In the genomic region with DNA sequence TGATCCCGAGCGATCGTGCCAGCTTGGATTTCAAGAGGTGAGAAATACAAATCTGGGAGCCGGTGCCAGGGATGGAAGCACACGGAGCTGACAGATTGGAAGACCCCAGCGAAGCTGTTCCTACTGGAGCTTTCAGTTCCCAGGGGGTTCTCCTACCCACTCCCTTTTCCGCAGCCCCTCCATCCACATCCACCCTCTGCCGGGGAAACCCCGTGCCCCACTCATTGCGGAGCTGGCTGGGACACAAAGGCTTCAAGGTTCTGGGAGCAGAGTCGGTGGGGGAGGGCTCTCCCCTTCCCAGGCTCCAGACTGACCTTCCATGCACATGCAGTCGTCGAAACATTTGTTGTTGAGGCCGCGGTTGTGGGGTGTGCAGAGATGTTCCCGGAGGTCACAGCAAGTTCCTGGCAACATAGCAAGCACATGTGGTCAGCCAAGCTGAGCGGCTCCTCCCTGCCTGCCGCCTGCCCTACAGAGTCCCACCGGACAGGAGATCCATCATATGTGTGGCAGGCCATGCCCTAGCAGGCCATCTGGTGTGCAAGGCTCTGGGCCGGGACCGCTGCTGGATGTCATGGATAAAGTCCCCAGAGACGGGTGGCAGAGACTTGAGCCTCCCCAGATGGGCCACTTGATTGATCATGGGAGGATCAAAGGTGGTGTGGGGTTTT, we compare ENCODE assay signal across 8 mouse cellular contexts. TPM values are rescaled to one million over a fixed set of nuclear protein-coding genes. Genes with fewer than 3 reads are reported as not detected.
DNase-seq lines count a peak whose midpoint lies in the region; ATAC-seq and TF ChIP-seq lines count a peak whose summit lies in the region.

No protein-coding gene starts in this region.

- no peak overlapping the region for H3K9ac ChIP-seq in midbrain, embryonic 16.5 days (ENCODE audit: low read depth, low read length)
- H3K9ac ChIP-seq in forebrain, postnatal 0 days, result no peak overlapping the region
- H3K9ac ChIP-seq in neural tube, embryonic 13.5 days, result peak overlapping the region; percentile 53; the same call in 1 of the 2 replicates

- no peaks in the 10 kb centered on the region for H3K9me3 ChIP-seq in midbrain, embryonic 10.5 days (replicated peaks)
- H3K9me3 ChIP-seq in midbrain, embryonic 16.5 days (replicated peaks; ENCODE audit: control insufficient read depth, low read length, poor library complexity, severe bottlenecking), result no peaks in the 10 kb centered on the region
- H3K9me3 ChIP-seq in forebrain, postnatal 0 days (ENCODE audit: low read length), result no peaks in the 10 kb centered on the region
- H3K9me3 ChIP-seq in neural tube, embryonic 13.5 days, result no peaks in the 10 kb centered on the region

- H3K36me3 ChIP-seq in midbrain, embryonic 10.5 days, result peaks cover 60% of the 10 kb centered on the region
- peaks cover 6% of the 10 kb centered on the region; the same call in 1 of the 2 replicates for H3K36me3 ChIP-seq in midbrain, embryonic 16.5 days (ENCODE audit: control insufficient read depth, insufficient read depth, low read length)
- H3K36me3 ChIP-seq in forebrain, postnatal 0 days (ENCODE audit: insufficient read depth), result peaks cover 26% of the 10 kb centered on the region
- peaks cover 74% of the 10 kb centered on the region for H3K36me3 ChIP-seq in neural tube, embryonic 13.5 days

- no peak for ATAC-seq in midbrain, embryonic 16.5 days
- ATAC-seq in forebrain, postnatal 0 days, result peak; percentile 88
- ATAC-seq in neural tube, embryonic 13.5 days (ENCODE audit: low read depth), result peak; percentile 52; the same call in 1 of the 2 replicates

- 78% methylated on average over 22 of the region's 22 CpGs for WGBS in midbrain, embryonic 10.5 days
- 66% methylated on average over 22 of the region's 22 CpGs for WGBS in midbrain, embryonic 16.5 days
- 50% methylated on average over 22 of the region's 22 CpGs for WGBS in forebrain, postnatal 0 days
- 40% methylated on average over 22 of the region's 22 CpGs for WGBS in neural tube, embryonic 13.5 days

- no peak overlapping the region for H3K4me3 ChIP-seq in midbrain, embryonic 10.5 days
- no peak overlapping the region for H3K4me3 ChIP-seq in midbrain, embryonic 16.5 days (ENCODE audit: low read depth, low read length)
- no peak overlapping the region for H3K4me3 ChIP-seq in forebrain, postnatal 0 days (ENCODE audit: low read depth, low read length)
- H3K4me3 ChIP-seq in neural tube, embryonic 13.5 days, result no peak overlapping the region

- TF ChIP-seq CTCF in forebrain, postnatal 0 days (IDR thresholded peaks at IDR 0.05; ENCODE audit: low read depth), result no peak

- DNase-seq in heart, adult 18-20 months, result peak; percentile 15 to 30
- no peak for DNase-seq in heart, postnatal 36 days
- no peak for DNase-seq in midbrain, embryonic 10.5 days (ENCODE audit: low spot score)
- DNase-seq in forebrain, postnatal 0 days, result peak; percentile 84
- no peak for DNase-seq in Muller cell, postnatal 12 days (ENCODE audit: inconsistent ontology term)
- DNase-seq in heart, postnatal 25 days (ENCODE audit: low spot score), result no peak

- peaks cover 8% of the 10 kb centered on the region; the same call in 1 of the 2 replicates for H3K4me1 ChIP-seq in midbrain, embryonic 10.5 days
- H3K4me1 ChIP-seq in midbrain, embryonic 16.5 days (ENCODE audit: control insufficient read depth, insufficient read depth, low read length), result no peaks in the 10 kb centered on the region
- H3K4me1 ChIP-seq in forebrain, postnatal 0 days (ENCODE audit: insufficient read depth), result peaks cover 5% of the 10 kb centered on the region
- peaks cover 23% of the 10 kb centered on the region for H3K4me1 ChIP-seq in neural tube, embryonic 13.5 days (replicated peaks)

- H3K27ac ChIP-seq in midbrain, embryonic 10.5 days (replicated peaks), result 0 out of 2 replicates have a peak overlapping the region, but pooled peaks have one; percentile 19
- H3K27ac ChIP-seq in midbrain, embryonic 16.5 days (ENCODE audit: low read length), result no peak overlapping the region
- 0 out of 2 replicates have a peak overlapping the region, but pooled peaks have one; percentile 29 for H3K27ac ChIP-seq in forebrain, postnatal 0 days (ENCODE audit: low read depth, low read length)
- H3K27ac ChIP-seq in neural tube, embryonic 13.5 days (replicated peaks), result peak overlapping the region; percentile 49; the same call in 1 of the 2 replicates

- no peaks in the 10 kb centered on the region for H3K27me3 ChIP-seq in midbrain, embryonic 10.5 days (ENCODE audit: low read depth, poor library complexity, severe bottlenecking)
- H3K27me3 ChIP-seq in midbrain, embryonic 16.5 days (ENCODE audit: control insufficient read depth, insufficient read depth, low read depth, low read length), result no peaks in the 10 kb centered on the region
- H3K27me3 ChIP-seq in forebrain, postnatal 0 days (ENCODE audit: insufficient read depth, low read length), result no peaks in the 10 kb centered on the region
- no peaks in the 10 kb centered on the region for H3K27me3 ChIP-seq in neural tube, embryonic 13.5 days

- H3K4me2 ChIP-seq in midbrain, embryonic 16.5 days (ENCODE audit: low read length), result no peak overlapping the region
- no peak overlapping the region for H3K4me2 ChIP-seq in forebrain, postnatal 0 days (ENCODE audit: low read depth)
- H3K4me2 ChIP-seq in neural tube, embryonic 13.5 days, result 0 out of 2 replicates have a peak overlapping the region, but pooled peaks have one; percentile 13

- intact Hi-C loops in heart, postnatal 36 days (cut with DNase I), result no loop called here
- intact Hi-C loops in heart, postnatal 25 days (cut with DNase I), result no loop called here

RNA-seq across cellular contexts. Expression of gene Agtrap, which starts 19.9 kb away (rescaled TPM):
- 10 to 100 TPM; 47.8 to 50.4 TPM for total RNA-seq in heart, adult 18-20 months (2021)
- 10 to 100 TPM; 45.1 to 49.3 TPM for total RNA-seq in heart, postnatal 36 days (2021)
- 16.4 and 17.4 TPM in 2 replicates for polyA plus RNA-seq in midbrain, embryonic 10.5 days (2016; fragmentation: Nextera tagmentation; extraction: Ambion mirVana)
- 7.7 and 8.1 TPM in 2 replicates for polyA plus RNA-seq in midbrain, embryonic 16.5 days (2015; fragmentation: Nextera tagmentation; extraction: Ambion mirVana)
- total RNA-seq in forebrain, postnatal 0 days (2014; rRNA removed), result 3.8 and 4.2 TPM in 2 replicates
- 5.6 and 7.9 TPM in 2 replicates for polyA plus RNA-seq in forebrain, postnatal 0 days (2015; fragmentation: Nextera tagmentation; extraction: Ambion mirVana)
- 6.5 and 7.3 TPM in 2 replicates for polyA plus RNA-seq in neural tube, embryonic 13.5 days (2015; fragmentation: Nextera tagmentation; extraction: Ambion mirVana)
- 10 to 100 TPM; 43.0 to 43.5 TPM for total RNA-seq in heart, postnatal 25 days (2021)

RNA-seq across cellular contexts. Expression of gene Mad2l2, which starts 22.4 kb away (rescaled TPM):
- 10 to 100 TPM; 12.2 to 14.5 TPM for total RNA-seq in heart, adult 18-20 months (2021)
- total RNA-seq in heart, postnatal 36 days (2021), result 10 to 100 TPM; 10.6 to 11.9 TPM
- 72.6 and 85.2 TPM in 2 replicates for polyA plus RNA-seq in midbrain, embryonic 10.5 days (2016; fragmentation: Nextera tagmentation; extraction: Ambion mirVana)
- 98.2 and 100 TPM in 2 replicates for polyA plus RNA-seq in midbrain, embryonic 16.5 days (2015; fragmentation: Nextera tagmentation; extraction: Ambion mirVana)
- 43.6 and 45.7 TPM in 2 replicates for total RNA-seq in forebrain, postnatal 0 days (2014; rRNA removed)
- polyA plus RNA-seq in forebrain, postnatal 0 days (2015; fragmentation: Nextera tagmentation; extraction: Ambion mirVana), result 102 and 104 TPM in 2 replicates
- polyA plus RNA-seq in neural tube, embryonic 13.5 days (2015; fragmentation: Nextera tagmentation; extraction: Ambion mirVana), result 98.7 and 116 TPM in 2 replicates
- 10 to 100 TPM; 11.9 to 12.8 TPM for total RNA-seq in heart, postnatal 25 days (2021)

RNA-seq across cellular contexts. Expression of gene Draxin, which starts 22.7 kb away (rescaled TPM):
- total RNA-seq in heart, adult 18-20 months (2021), result under 1 TPM; 0.07 to 0.08 TPM
- total RNA-seq in heart, postnatal 36 days (2021), result under 1 TPM; 0.05 to 0.11 TPM
- 5.3 and 7.5 TPM in 2 replicates for polyA plus RNA-seq in midbrain, embryonic 10.5 days (2016; fragmentation: Nextera tagmentation; extraction: Ambion mirVana)
- polyA plus RNA-seq in midbrain, embryonic 16.5 days (2015; fragmentation: Nextera tagmentation; extraction: Ambion mirVana), result 11.8 and 11.9 TPM in 2 replicates
- 37.5 and 40.5 TPM in 2 replicates for total RNA-seq in forebrain, postnatal 0 days (2014; rRNA removed)
- polyA plus RNA-seq in forebrain, postnatal 0 days (2015; fragmentation: Nextera tagmentation; extraction: Ambion mirVana), result 6.8 and 8.7 TPM in 2 replicates
- polyA plus RNA-seq in neural tube, embryonic 13.5 days (2015; fragmentation: Nextera tagmentation; extraction: Ambion mirVana), result 14.0 and 14.3 TPM in 2 replicates
- total RNA-seq in heart, postnatal 25 days (2021), result under 1 TPM; 0.05 to 0.11 TPM

RNA-seq across cellular contexts. Expression of gene Fbxo6, which starts 44.2 kb away (rescaled TPM):
- 10 to 100 TPM; 41.0 to 42.1 TPM for total RNA-seq in heart, adult 18-20 months (2021)
- 10 to 100 TPM; 38.9 to 40.3 TPM for total RNA-seq in heart, postnatal 36 days (2021)
- polyA plus RNA-seq in midbrain, embryonic 10.5 days (2016; fragmentation: Nextera tagmentation; extraction: Ambion mirVana), result 11.4 and 13.0 TPM in 2 replicates
- 18.5 and 23.8 TPM in 2 replicates for polyA plus RNA-seq in midbrain, embryonic 16.5 days (2015; fragmentation: Nextera tagmentation; extraction: Ambion mirVana)
- 22.0 and 24.0 TPM in 2 replicates for total RNA-seq in forebrain, postnatal 0 days (2014; rRNA removed)
- polyA plus RNA-seq in forebrain, postnatal 0 days (2015; fragmentation: Nextera tagmentation; extraction: Ambion mirVana), result 22.8 and 24.9 TPM in 2 replicates
- polyA plus RNA-seq in neural tube, embryonic 13.5 days (2015; fragmentation: Nextera tagmentation; extraction: Ambion mirVana), result 16.4 and 16.6 TPM in 2 replicates
- total RNA-seq in heart, postnatal 25 days (2021), result 10 to 100 TPM; 34.5 to 37.5 TPM

RNA-seq across cellular contexts. Expression of gene Fbxo44, which starts 52.5 kb away (rescaled TPM):
- 10 to 100 TPM; 22.8 to 23.0 TPM for total RNA-seq in heart, adult 18-20 months (2021)
- total RNA-seq in heart, postnatal 36 days (2021), result 10 to 100 TPM; 18.2 to 18.8 TPM
- 39.6 and 58.5 TPM in 2 replicates for polyA plus RNA-seq in midbrain, embryonic 10.5 days (2016; fragmentation: Nextera tagmentation; extraction: Ambion mirVana)
- 90.1 and 102 TPM in 2 replicates for polyA plus RNA-seq in midbrain, embryonic 16.5 days (2015; fragmentation: Nextera tagmentation; extraction: Ambion mirVana)
- 126 and 132 TPM in 2 replicates for total RNA-seq in forebrain, postnatal 0 days (2014; rRNA removed)
- 73.3 and 81.4 TPM in 2 replicates for polyA plus RNA-seq in forebrain, postnatal 0 days (2015; fragmentation: Nextera tagmentation; extraction: Ambion mirVana)
- 81.4 and 87.6 TPM in 2 replicates for polyA plus RNA-seq in neural tube, embryonic 13.5 days (2015; fragmentation: Nextera tagmentation; extraction: Ambion mirVana)
- total RNA-seq in heart, postnatal 25 days (2021), result 10 to 100 TPM; 16.0 to 16.9 TPM

Comparison
In these comparisons a context has a peak if more than half of its experiments do, and no peak if none do; other contexts are left out.
1. DNase-seq: peak in heart, adult 18-20 months (2 of 2) and forebrain, postnatal 0 days (single experiment); none in heart, postnatal 36 days (0 of 2), midbrain, embryonic 10.5 days (single experiment), Muller cell, postnatal 12 days (single experiment) and heart, postnatal 25 days (single experiment).
2. RNA of gene Draxin, which starts 22.7 kb away (total RNA-seq): 37.5 to 40.5 TPM in forebrain, postnatal 0 days; 0.05 to 0.11 TPM in heart, postnatal 25 days, 0.05 to 0.11 TPM in heart, postnatal 36 days and 0.07 to 0.08 TPM in heart, adult 18-20 months; every median in the first group is over 10 times any median in the second.